Mouse (Mus musculus): ENCODE results near the gene Casp7. TPM values are rescaled to one million over a fixed set of nuclear protein-coding genes. Genes with fewer than 3 reads are reported as not detected.

Casp7 gene
- polyA plus RNA-seq, 1 experiment from 2014 or later: 26.0 TPM

GRCm38 (mm10) chr19:56461522-56462101 lies 64.7 kb downstream of the Casp7 start, which contains the start of gene Plekhs1:
Plekhs1 (plus strand) TSS chr19:56461640.
- Histone ChIP-seq H3K27ac (ENCODE audit: low read length) (no peak within 1 kb of the TSS), H3K4me3 (ENCODE audit: low read depth, low read length) (no peak within 1 kb of the TSS), H3K27me3 (ENCODE audit: control insufficient read depth, insufficient read depth, low read depth, low read length) (no peaks in the 10 kb centered on the region), H3K4me1 (ENCODE audit: control insufficient read depth, insufficient read depth, low read length) (no peaks in the 10 kb centered on the region), H3K9me3 (replicated peaks; ENCODE audit: control insufficient read depth, low read length, poor library complexity, severe bottlenecking) (no peaks in the 10 kb centered on the region), H3K4me2 (ENCODE audit: low read length) (no peak within 1 kb of the TSS), H3K9ac (ENCODE audit: low read depth, low read length) (no peak within 1 kb of the TSS), H3K36me3 (ENCODE audit: control insufficient read depth, insufficient read depth, low read length) (no peaks in the 10 kb centered on the region)
- 64% methylated on average over 10 of the region's 10 CpGs for WGBS
- ATAC-seq: no peak

- Histone ChIP-seq H3K27ac (ENCODE audit: low read length) (no peak overlapping the region), H3K27me3 (ENCODE audit: control insufficient read depth, insufficient read depth, low read depth, low read length) (no peaks in the 10 kb centered on the region), H3K4me1 (ENCODE audit: control insufficient read depth, insufficient read depth, low read length) (no peaks in the 10 kb centered on the region), H3K4me2 (ENCODE audit: low read length) (no peak overlapping the region), H3K9me3 (replicated peaks; ENCODE audit: control insufficient read depth, low read length, poor library complexity, severe bottlenecking) (no peaks in the 10 kb centered on the region), H3K9ac (ENCODE audit: low read depth, low read length) (no peak overlapping the region), H3K36me3 (ENCODE audit: control insufficient read depth, insufficient read depth, low read length) (no peaks in the 10 kb centered on the region), H3K4me3 (ENCODE audit: low read depth, low read length) (no peak overlapping the region)
- no peak for ATAC-seq
- 75% methylated on average over 4 of the region's 4 CpGs for WGBS
These were observed 65.9 kb downstream of the Casp7 start for GRCm38 (mm10) chr19:56462786-56463185.

- no peaks in the 10 kb centered on the region for H3K9me3 ChIP-seq (replicated peaks; ENCODE audit: control insufficient read depth, low read length, poor library complexity, severe bottlenecking)
- ATAC-seq: no peak
- H3K9ac ChIP-seq (ENCODE audit: low read depth, low read length): no peak overlapping the region
- H3K36me3 ChIP-seq (ENCODE audit: control insufficient read depth, insufficient read depth, low read length): no peaks in the 10 kb centered on the region
- no peaks in the 10 kb centered on the region for H3K27me3 ChIP-seq (ENCODE audit: control insufficient read depth, insufficient read depth, low read depth, low read length)
- no peak overlapping the region for H3K27ac ChIP-seq (ENCODE audit: low read length)
- no peak overlapping the region for H3K4me3 ChIP-seq (ENCODE audit: low read depth, low read length)
- no peaks in the 10 kb centered on the region for H3K4me1 ChIP-seq (ENCODE audit: control insufficient read depth, insufficient read depth, low read length)
- no peak overlapping the region for H3K4me2 ChIP-seq (ENCODE audit: low read length)
- 72% methylated on average over 8 of the region's 8 CpGs for WGBS
These were observed 69.6 kb downstream of the Casp7 start for GRCm38 (mm10) chr19:56466486-56466885.

- H3K9me3 ChIP-seq (replicated peaks; ENCODE audit: control insufficient read depth, low read length, poor library complexity, severe bottlenecking): no peaks in the 10 kb centered on the region
- H3K27me3 ChIP-seq (ENCODE audit: control insufficient read depth, insufficient read depth, low read depth, low read length): no peaks in the 10 kb centered on the region
- no peak overlapping the region for H3K4me2 ChIP-seq (ENCODE audit: low read length)
- no peak overlapping the region for H3K9ac ChIP-seq (ENCODE audit: low read depth, low read length)
- no peaks in the 10 kb centered on the region for H3K36me3 ChIP-seq (ENCODE audit: control insufficient read depth, insufficient read depth, low read length)
- WGBS: 70% methylated on average over 14 of the region's 14 CpGs
- H3K4me3 ChIP-seq (ENCODE audit: low read depth, low read length): no peak overlapping the region
- peaks cover 15% of the 10 kb centered on the region for H3K4me1 ChIP-seq (ENCODE audit: control insufficient read depth, insufficient read depth, low read length)
- ATAC-seq: no peak
- no peak overlapping the region for H3K27ac ChIP-seq (ENCODE audit: low read length)
These were observed 73.5 kb downstream of the Casp7 start for GRCm38 (mm10) chr19:56470286-56471020.

- Histone ChIP-seq H3K9ac (ENCODE audit: low read depth, low read length) (no peak overlapping the region), H3K9me3 (replicated peaks; ENCODE audit: control insufficient read depth, low read length, poor library complexity, severe bottlenecking) (no peaks in the 10 kb centered on the region), H3K4me3 (ENCODE audit: low read depth, low read length) (no peak overlapping the region), H3K4me1 (ENCODE audit: control insufficient read depth, insufficient read depth, low read length) (peaks cover 15% of the 10 kb centered on the region), H3K4me2 (ENCODE audit: low read length) (no peak overlapping the region), H3K27me3 (ENCODE audit: control insufficient read depth, insufficient read depth, low read depth, low read length) (no peaks in the 10 kb centered on the region), H3K27ac (ENCODE audit: low read length) (no peak overlapping the region), H3K36me3 (ENCODE audit: control insufficient read depth, insufficient read depth, low read length) (no peaks in the 10 kb centered on the region)
- 69% methylated on average over 10 of the region's 10 CpGs for WGBS
- no peak for ATAC-seq
These were observed 75.0 kb downstream of the Casp7 start for GRCm38 (mm10) chr19:56471934-56472333.

- Histone ChIP-seq H3K9ac (ENCODE audit: low read depth, low read length) (no peak overlapping the region), H3K9me3 (replicated peaks; ENCODE audit: control insufficient read depth, low read length, poor library complexity, severe bottlenecking) (no peaks in the 10 kb centered on the region), H3K4me3 (ENCODE audit: low read depth, low read length) (no peak overlapping the region), H3K4me2 (ENCODE audit: low read length) (no peak overlapping the region), H3K27me3 (ENCODE audit: control insufficient read depth, insufficient read depth, low read depth, low read length) (no peaks in the 10 kb centered on the region), H3K36me3 (ENCODE audit: control insufficient read depth, insufficient read depth, low read length) (no peaks in the 10 kb centered on the region), H3K4me1 (ENCODE audit: control insufficient read depth, insufficient read depth, low read length) (peaks cover 15% of the 10 kb centered on the region), H3K27ac (ENCODE audit: low read length) (no peak overlapping the region)
- 60% methylated on average over 19 of the region's 19 CpGs for WGBS
- 0 out of 2 replicates have a peak, but pooled peaks have one; percentile 49 for ATAC-seq
These were observed 78.1 kb downstream of the Casp7 start for GRCm38 (mm10) chr19:56474869-56475550.

- no peak overlapping the region for H3K9ac ChIP-seq (ENCODE audit: low read depth, low read length)
- no peaks in the 10 kb centered on the region for H3K36me3 ChIP-seq (ENCODE audit: control insufficient read depth, insufficient read depth, low read length)
- H3K4me3 ChIP-seq (ENCODE audit: low read depth, low read length): no peak overlapping the region
- H3K27ac ChIP-seq (ENCODE audit: low read length): no peak overlapping the region
- WGBS: 12% methylated on average over 2 of the region's 2 CpGs
- ATAC-seq: no peak
- no peak overlapping the region for H3K4me2 ChIP-seq (ENCODE audit: low read length)
- H3K9me3 ChIP-seq (replicated peaks; ENCODE audit: control insufficient read depth, low read length, poor library complexity, severe bottlenecking): no peaks in the 10 kb centered on the region
- no peaks in the 10 kb centered on the region for H3K27me3 ChIP-seq (ENCODE audit: control insufficient read depth, insufficient read depth, low read depth, low read length)
- peaks cover 15% of the 10 kb centered on the region for H3K4me1 ChIP-seq (ENCODE audit: control insufficient read depth, insufficient read depth, low read length)
These were observed 79.6 kb downstream of the Casp7 start for GRCm38 (mm10) chr19:56476546-56476945.

- Histone ChIP-seq H3K36me3 (ENCODE audit: control insufficient read depth, insufficient read depth, low read length) (no peaks in the 10 kb centered on the region), H3K4me1 (ENCODE audit: control insufficient read depth, insufficient read depth, low read length) (peaks cover 15% of the 10 kb centered on the region), H3K27me3 (ENCODE audit: control insufficient read depth, insufficient read depth, low read depth, low read length) (no peaks in the 10 kb centered on the region), H3K4me2 (ENCODE audit: low read length) (no peak overlapping the region), H3K27ac (ENCODE audit: low read length) (no peak overlapping the region), H3K9ac (ENCODE audit: low read depth, low read length) (no peak overlapping the region), H3K4me3 (ENCODE audit: low read depth, low read length) (no peak overlapping the region), H3K9me3 (replicated peaks; ENCODE audit: control insufficient read depth, low read length, poor library complexity, severe bottlenecking) (no peaks in the 10 kb centered on the region)
- ATAC-seq: no peak
- 79% methylated on average over 5 of the region's 5 CpGs for WGBS
These were observed 80.3 kb downstream of the Casp7 start for GRCm38 (mm10) chr19:56477253-56477652.

- no peak overlapping the region for H3K4me2 ChIP-seq (ENCODE audit: low read length)
- no peak overlapping the region for H3K9ac ChIP-seq (ENCODE audit: low read depth, low read length)
- no peak overlapping the region for H3K4me3 ChIP-seq (ENCODE audit: low read depth, low read length)
- H3K4me1 ChIP-seq (ENCODE audit: control insufficient read depth, insufficient read depth, low read length): peaks cover 13% of the 10 kb centered on the region
- H3K27ac ChIP-seq (ENCODE audit: low read length): no peak overlapping the region
- no peaks in the 10 kb centered on the region for H3K27me3 ChIP-seq (ENCODE audit: control insufficient read depth, insufficient read depth, low read depth, low read length)
- no peak for ATAC-seq
- no peaks in the 10 kb centered on the region for H3K9me3 ChIP-seq (replicated peaks; ENCODE audit: control insufficient read depth, low read length, poor library complexity, severe bottlenecking)
- H3K36me3 ChIP-seq (ENCODE audit: control insufficient read depth, insufficient read depth, low read length): no peaks in the 10 kb centered on the region
- WGBS: 44% methylated on average over 3 of the region's 3 CpGs
These were observed 80.9 kb downstream of the Casp7 start for GRCm38 (mm10) chr19:56477832-56478231.
